Mouse (Mus musculus): ENCODE results near the gene Nktr. TPM values are rescaled to one million over a fixed set of nuclear protein-coding genes. Genes with fewer than 3 reads are reported as not detected.

Nktr gene
- 10 to 100 TPM; 26.2 to 32.4 TPM for total RNA-seq (2021)
- long read RNA-seq, experiment 1, partial matches to known transcripts, result 1 of 2 reads
- long read RNA-seq, experiment 1, other reads (novel, unspliced or antisense), result 1 of 2 reads
- long read RNA-seq, experiment 2, partial matches to known transcripts, result 0 of 1 reads
- long read RNA-seq, experiment 2, other reads (novel, unspliced or antisense), result 1 of 1 reads

DNA sequence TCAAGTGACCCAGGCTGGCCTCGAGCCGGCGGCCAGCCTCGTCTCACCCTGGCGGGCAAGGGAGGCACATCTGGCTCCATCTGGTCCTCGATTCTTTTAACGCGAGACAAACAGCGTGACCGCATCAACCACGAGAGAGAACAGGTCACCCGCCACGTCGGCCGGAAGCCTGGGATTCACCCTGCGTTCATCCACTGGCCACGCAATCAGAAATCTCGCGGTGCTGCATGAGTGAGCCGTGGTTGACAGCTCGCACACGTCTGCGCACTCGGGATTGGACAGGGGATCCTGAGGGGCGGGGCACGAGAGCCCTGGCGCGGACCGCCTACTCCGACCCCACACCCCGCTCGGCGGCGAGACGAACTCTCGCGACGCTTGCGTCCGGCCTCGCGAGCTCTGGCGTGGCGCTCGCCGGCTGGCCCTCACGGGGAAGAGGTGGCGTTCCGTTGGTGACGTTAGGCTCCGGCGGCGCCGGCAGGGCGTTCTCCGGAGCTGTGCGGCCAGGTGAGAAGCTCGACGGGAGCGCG is at the start of gene Nktr:
TSS of gene Nktr (plus strand) at position 378 of the 527 bp plus-strand sequence.
- peak; percentile 98 to 99 for DNase-seq

DNA sequence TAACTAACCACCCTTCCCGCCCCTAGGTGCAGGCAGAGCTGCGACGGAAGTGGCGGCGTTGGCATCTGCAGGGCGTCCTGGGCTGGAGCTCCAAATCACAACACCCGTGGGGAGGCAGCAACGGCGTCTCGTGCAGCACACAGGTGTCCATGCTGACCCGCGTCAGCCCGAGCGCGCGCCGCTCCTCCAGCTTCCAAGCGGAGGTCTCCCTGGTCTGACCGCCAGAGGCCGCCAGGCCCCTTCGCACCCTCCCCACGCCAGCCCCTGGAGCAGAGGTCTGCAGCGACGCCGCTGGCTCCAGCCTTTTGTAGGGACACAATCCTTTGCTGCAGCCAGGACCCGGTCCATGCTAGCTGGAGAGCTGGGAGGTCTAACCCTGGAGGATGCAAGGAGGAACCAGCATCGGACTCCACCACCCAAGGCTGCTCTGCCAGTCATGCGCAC is 49.6 kb upstream of the Nktr start:
- DNase-seq, result peak; percentile 62 to 72

DNA sequence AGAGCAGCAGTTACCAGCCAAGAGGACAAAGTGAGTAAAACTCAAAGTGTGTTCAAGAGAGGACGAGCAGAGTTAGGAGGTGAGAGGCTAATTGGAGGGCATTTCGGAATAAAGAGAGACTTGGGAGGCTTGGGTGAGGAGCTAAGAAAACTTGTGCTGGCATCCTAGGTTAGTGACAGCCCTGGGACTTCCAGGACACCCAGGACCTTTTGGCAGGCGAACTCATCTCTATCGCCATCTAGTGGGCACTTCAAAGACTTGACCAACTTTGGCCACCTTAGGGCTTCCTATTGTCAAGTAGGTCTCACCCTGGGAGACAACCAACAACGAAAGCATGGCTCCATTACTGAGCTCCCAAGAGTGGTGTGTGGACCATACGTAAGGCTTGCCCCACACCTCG is 47.7 kb upstream of the Nktr start:
- DNase-seq, result peak; percentile 60 to 72

DNA sequence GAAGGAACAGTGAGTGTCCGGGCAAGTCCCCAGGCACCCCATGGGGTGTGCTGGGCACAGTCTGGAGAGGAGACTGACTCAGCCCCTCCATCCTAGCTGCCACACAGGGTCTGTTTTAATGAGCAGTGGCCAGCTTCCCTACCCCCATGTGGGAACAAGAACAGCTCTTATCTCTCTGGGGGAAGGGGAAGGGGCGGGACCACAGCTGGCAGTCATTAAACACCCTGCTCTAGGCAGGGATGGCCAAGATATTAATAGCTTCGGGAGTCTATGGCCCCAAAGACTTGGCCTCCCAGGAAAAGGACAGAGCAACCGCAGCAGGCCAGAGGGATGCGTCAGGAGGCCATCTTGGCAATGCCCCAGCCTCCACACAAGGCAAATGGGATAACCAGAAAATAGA is 46.7 kb upstream of the Nktr start:
- peak; percentile 69 to 76 for DNase-seq

DNA sequence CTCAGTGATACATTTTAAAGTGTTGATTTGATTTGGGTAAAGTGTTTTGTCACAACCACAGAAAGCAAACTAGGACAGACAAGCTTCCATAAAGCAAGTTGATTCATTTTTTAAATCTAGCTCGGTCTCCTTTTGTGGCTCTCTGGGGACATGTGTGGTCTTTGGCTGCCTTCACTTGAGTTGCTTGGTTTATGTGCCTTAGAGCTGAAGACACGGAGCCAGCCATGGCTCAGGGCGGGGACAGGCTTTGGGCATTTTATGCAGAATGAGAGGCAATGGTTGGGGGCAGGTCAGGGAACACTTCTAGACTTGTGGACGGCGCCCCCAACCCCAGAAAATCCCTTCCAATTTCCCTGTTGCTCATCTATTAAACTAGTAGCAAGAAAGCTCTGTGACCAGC is 45.3 kb upstream of the Nktr start:
- no peak for DNase-seq

DNA sequence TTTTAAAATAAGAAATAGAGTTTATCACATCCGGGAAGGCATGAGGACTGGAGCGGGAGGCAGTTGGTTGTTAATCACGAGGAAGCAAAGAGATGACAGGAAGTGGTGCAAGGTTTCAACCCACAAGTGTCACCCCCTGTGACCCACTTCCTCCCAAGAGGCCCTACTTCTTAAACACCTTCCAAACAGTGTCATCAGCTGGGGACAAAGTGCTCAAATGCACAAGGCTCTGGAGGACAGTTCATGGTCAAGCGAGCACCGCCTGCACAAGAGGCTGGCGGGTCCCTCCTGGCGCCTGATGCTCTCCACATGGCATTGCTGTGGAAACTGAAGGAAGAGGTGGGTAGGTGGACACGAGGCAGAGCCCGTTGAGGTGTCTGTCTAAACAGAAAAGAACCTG is 44.0 kb upstream of the Nktr start:
- DNase-seq, result peak in 1 of 2 experiments; percentile 32

DNA sequence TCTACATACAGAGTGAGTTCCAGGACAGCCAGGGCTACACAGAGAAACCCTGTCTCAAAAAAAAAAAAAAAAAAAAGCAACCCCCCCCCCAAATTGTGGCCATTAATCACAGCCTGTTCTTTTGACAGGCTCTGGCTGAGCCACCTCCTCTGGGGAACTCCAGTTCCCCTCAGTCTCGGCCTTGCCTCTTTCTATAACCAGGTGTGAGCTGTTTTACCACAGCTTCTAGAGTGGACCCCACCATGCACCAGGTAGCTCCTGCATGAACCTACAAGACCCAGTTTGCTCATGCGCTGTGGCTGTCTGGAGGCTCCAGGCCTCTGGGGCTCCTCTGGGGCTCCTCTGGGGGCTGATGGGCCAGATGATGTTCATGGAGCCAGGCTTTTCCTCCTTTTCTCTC is 43.4 kb upstream of the Nktr start:
- DNase-seq, result no peak

DNA sequence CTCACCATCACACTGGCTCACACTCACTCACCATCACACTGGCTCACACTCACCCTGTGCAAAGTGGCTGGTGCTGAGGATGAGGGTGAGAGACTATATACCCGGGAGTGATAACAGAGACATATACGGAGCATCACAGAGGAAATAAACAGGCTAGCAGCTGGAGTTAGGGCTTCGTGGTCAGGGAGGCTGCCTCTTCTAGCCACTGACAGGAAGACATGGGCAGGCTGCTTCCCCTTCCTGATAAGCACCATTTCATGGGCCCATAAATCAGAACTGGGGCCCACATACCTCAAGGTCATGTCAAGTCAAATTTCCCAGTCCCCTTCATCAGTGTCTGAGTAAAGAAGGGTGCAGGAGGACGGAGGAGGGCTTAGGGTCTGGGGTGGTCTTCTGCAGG is 41.9 kb upstream of the Nktr start:
- no peak for DNase-seq

DNA sequence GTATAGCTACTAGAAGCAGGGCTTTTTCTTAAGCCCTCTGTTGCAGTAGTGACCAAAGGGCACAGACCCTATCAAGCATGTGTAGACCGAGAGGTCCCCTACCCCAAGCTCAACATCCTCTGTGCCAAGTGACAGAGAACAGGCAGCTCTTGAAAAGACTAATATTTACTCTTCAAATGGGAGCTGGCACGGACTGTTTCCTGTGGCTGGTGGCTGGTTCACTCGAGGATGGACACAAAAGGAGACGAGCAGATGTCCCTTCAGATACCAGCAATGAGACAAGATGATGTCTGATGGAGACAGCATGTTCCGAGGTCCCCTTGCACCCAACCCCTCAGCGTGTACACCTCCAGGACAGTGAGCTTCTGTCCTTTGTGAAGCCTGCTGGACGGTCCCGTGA is 41.5 kb upstream of the Nktr start:
- no peak for DNase-seq

DNA sequence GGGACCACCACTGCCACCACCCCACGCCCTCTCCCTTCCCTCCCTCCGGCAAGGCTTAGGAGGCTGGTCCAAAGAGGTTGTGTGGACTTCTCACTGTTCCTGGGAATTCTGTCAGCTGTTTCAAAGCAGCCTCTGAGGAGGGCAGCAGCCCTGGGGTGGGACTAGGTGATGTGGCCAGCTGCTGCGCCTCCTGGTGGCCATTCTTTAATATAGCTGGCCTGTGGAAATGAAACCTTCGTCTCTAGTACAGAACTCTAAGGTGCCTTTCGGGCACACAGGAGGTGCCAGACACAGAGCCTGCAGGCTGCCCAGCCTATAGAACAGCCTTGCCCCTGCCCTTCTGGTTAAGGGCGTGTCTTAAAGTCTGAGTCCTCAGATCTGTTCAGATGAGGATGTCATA is 39.4 kb upstream of the Nktr start:
- DNase-seq, result peak; percentile 56 to 62

DNA sequence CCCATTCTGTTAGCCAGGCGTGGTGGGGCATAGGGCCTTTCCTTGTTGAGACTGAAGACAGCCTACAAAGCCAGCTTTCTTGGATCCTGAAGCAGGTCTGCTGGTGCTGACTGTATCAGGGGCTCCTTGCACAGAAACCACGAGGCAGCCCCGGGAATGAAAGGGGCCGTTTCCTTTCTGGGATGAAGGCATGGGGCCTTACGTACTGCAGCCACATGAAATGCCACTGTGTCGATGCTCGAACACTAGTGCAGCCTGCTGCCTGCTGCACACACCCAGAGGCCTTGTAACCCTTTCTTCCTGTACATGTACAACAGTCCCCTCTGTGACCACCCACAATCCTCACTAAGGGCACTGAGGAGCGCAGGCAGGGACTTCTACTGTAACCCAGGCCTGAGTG is 37.8 kb upstream of the Nktr start:
- no peak for DNase-seq

DNA sequence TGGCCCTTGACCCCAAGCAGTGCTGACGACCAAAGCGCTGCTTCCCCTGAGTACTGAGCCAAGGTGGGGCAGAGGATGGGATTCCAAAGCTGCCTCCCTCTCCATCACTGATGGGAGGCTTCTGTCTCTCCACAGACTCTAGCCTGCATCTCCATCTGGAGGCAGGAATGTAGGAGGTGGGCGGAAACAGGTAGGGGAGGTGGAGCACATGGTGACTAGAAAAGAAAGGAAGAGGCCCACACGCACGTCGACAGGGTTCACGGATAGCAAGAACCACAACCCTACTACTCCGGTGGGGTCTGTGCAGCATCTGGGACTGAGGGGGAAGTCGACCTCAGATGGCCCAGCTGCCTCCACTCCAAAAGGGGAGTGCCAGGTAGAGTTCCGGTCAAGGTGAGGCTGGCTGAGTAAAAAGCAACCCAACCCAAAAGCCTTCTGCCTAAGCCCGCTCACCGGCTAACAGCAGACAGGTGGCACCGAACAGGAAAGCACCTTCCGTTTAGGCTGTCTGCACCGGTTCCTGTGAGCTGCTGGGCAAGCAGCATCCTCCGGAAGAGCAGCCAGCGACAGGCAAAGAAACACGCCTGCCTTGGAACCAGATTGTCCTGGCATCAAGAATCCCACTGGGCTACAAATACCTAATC is 36.8 kb upstream of the Nktr start:
- DNase-seq, result no peak

DNA sequence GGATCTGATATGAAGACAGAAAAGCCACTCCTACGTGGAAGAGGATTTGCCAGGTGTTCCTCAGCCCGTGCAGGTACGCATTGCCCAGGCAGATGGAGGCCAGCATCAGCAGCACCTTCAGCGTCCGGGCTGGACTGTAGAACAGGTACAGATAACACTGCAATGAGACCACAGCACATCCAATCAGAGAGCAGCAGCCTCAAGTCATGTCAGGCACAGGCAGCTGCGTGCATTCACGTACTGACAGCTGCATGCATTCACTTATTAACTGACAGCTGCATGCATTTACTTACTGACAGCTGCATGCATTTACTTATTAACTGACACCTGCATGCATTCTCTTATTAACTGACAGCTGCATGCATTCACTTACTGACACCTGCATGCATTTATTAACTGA is 34.3 kb upstream of the Nktr start:
- DNase-seq, result no peak

DNA sequence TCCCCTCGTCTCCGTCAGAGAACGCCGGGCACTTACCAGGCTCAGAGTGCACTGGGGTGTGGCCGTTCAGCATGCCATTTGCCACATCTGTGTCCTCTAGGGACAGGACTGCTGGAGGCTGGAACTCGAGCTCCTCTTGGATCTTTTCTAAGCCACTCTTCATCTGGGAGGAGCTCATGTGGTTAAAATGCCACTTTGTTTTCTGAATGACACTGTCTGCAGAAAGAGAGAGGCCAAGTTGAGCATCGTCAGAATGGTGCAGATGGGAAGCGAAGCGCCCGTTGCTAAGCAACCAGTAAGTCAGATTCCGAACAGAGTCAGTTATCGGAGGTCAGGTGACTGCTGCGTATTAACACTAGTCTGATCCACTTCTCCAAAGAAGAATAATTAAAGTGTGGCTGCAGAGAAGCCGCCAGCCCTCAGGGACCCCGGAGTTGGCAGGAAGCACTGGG is 28.7 kb upstream of the Nktr start:
- no peak for DNase-seq

DNA sequence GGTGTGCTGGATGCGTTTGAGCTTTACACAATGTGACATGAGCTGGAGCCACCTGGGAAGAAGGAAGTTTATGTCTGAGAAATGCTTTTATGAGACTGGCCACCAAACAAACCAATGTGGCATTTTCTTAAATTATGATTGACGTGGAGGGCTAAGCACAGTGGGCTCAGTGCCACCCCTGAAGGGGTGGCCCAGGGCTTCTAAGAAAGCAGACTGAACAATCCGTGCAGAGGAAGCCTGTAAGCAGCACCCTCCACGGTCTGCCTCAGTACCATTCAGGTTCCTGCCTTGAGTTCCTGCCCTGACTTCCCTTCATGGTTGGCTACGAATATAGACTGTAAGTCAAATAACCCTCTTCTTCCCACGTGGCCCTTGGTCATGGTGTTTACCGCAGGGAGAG is 28.2 kb upstream of the Nktr start:
- DNase-seq, result no peak

DNA sequence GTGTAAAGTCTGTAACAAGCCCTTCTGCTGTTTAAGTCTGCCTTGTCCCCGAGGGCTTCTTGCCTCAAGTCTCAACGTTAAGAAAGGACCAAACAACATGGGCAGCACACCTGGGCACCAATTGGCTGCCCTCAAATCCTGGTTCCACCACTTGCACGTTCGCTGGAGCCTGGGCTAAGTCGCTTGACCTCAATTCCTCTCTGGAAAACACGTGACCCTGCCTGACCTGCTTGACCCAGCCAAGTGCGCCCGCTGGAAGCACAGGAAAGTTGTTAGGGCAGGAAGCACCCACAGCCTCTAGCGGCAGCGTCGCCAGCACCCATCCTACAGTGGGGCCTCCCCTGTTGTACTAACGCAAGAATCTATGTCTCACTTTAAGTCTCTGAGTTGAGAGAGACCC is 24.2 kb upstream of the Nktr start:
- no peak for DNase-seq

DNA sequence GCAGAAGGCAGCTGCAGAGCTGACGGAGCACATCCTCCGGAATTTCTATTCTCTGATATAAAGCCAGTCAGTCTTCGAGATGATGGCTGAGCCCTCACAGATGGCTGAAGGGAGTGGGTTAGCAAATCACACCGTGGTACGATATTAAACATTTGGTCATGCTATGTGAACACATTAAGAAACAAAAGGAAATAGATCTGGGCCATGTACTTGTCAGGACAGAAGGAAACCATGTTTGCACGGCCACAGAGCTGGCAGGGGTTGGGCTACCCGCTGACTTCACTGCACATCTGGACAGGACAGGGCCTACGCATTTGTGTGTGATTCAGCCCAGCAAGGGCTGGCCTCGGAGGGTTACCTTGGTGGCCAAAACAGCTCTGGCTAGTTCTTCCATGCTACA is 22.3 kb upstream of the Nktr start:
- DNase-seq, result no peak

DNA sequence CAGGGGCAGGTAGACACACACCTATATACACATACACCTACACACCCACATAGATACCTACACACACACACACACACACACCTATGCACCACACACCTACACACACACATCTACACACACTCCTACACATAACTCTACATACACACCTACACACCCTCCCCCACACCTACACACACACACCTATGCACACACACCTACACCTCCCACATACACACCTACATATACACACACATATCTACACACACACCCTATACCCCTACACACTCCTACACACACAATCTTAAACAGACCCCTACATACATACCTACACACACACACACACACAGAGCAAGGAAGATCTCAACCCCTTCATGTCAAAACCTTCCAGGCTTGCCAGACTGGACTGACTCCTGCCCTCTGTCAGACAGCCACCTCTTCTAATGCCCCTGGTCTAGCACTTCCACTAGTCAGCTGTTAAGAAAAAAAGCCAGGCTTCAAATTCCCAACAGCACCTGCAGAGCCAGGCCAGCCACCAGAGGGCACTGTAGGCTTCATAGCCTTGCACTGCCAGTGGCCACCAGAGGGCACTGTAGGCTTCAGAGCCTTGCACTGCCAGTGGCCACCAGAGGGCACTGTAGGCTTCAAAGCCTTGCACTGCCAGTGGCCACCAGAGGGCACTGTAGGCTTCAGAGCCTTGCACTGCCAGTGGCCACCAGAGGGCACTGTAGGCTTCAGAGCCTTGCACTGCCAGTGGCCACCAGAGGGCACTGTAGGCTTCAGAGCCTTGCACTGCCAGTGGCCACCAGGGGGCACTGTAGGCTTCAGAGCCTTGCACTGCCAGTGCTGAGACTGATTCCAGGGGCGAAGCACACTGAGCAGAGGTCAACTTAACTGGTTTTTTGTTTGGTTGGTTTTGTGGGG is 21.6 kb upstream of the Nktr start:
- DNase-seq, result peak; percentile 47 to 69

DNA sequence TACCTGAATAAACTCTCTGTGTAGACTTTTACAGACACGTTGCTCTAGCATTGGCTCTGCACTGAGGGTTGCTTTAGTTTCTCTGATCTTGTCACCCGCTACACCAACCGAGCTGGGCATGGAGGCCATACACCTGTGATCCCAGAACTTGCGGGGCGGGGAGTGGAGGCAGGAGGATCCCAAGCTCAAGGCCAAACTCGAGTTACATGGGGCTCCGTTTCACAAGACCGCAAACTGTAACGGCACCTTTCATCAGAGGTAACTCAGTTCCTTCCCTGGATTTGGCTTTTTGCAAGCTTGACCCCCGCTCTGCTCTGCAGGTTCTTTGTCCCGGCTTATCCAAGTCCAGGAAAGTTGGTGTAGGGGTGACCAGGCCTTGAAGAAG is 14.7 kb upstream of the Nktr start:
- no peak for DNase-seq

DNA sequence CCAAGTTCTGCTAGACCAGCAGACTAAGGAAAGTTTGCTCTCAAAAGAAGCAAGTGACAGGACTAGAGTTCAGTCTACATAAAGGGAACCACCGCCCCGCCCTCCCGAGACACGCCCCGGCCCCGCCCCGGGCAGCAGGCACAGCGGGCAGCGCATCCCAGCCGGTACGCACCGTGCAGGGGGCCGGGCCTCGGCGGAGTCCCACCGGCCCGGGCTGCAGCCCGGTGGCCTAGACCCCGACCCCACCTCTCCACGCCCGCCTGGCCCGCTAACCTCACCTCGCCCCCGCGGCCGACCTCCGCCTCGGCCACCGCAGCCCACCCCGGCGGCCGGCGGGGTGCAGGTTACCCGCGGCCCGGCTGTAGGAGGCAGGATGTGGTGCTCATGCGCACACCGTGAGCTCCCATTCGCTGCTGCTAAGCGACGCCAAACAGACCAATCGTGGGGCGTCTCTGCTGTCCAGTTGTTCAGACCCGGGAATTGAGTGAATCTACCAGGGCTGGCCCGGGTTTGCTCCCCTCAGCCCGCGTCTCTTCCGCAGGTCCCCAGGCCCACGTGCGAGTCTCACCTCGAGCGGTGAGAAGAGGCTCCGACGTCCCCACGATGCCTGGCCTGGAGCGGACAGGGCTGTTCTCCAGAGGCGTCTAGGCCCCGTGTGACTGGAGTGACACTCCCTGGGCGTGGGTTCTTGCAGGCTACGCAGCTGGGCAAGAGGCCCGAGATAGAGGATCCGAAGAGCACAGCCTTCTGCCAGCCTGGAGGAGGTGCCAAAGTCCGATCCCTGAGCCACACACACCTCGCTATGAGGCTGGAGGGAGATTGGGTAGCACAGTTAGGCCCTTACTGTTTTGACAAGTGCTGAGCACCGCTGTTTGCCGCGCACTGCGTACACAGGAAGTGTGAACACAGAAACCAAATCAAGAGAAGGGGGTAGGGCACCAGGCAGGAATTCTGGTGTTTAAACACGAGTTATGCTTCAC is 14.0 kb upstream of the Nktr start, which contains the start of gene Sec22c:
TSS of gene Sec22c (minus strand) at position 845 of the 980 bp plus-strand sequence.
- peak; percentile 94 to 96 for DNase-seq

DNA sequence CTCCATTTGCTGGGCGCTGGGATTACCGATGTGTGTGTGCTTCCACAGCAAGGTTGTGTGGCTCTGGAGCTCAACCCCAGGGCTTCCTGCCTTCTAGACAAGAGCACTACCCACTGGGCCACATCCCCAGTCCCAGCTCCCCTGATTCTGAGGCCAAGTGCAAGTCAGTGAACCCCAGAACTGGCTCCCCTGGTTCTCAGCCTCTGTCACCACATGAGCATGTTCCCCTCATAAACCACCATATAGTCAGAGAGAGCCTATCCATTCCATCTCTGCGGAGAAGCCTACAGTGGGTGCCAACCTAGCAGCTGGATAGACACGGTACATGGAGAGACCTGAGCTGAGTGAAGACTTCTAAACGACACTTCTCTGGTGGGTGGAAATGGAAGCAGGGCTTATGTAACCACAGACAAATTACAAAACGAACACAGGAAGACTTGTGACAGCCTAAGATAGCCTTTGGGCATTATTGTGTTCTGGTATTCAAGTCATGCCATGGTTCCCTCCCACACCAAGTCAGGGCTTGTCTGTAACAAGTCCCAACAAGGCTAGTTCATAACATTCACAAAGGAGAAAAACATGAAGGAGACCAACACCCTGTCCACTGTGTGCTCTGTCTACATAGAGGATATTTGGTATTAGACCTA is 12.8 kb upstream of the Nktr start:
- no peak for DNase-seq
